Mouse (Mus musculus): ENCODE measurements around the gene Ptprc.

Gene Ptprc

DNA sequence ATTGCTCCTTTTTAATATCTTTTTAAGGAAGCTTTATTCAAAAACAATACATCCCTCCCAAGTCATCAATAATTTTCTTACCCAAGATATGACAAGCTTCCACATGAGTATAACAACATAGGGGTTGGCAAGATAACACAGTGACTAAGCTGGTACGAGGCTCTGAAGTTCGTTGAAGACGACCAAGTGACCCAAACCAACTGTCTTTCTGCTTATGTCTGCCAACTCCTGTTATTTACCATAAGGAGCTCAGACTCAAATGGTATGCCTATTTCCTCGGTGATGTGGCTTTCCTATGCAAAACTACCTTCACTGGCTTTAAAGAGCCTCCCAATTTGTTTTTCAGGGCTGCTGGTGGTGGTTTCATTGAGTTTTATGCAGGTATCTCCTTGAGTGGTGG lies at the start of gene Ptprc:
Gene Ptprc, minus strand, starts transcription at position 215 of the 400 bp plus-strand sequence.
- 75% methylated on average over 4 of the region's 4 CpGs for WGBS

DNA sequence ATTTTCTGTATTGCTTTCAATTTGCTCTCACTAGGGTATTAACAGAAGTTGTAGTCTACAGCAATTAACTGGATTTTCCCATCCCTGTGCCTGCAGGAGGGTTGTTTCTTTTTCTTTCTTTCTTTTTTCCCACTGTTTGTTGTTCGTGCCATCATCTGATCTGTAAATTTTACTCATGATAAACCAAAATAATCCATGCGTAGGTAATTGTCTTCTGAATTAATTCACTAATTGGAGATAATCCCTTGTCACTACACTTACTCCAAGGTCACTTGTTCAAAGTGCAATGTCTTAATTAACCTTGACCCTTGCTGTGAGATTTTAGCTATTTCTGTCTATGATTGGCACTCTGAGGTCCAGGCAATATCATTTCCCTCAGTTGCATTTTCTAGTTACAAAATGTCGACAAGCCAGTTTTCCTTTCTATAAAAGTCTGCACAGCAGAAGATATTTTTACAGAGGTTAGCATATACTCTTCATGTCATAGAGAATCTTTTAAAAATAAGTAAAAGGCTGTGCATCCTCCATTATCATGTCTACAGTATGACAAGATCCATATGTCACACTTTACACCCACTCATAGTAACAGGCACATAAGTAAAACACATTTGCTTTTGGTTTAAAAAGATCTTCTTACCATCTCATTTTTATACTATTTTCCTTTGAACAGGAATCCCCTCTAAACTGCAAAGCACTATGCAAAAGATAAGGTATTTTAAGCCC lies 39.4 kb upstream of the Ptprc start:
- WGBS: 45% methylated on average over 3 of the region's 3 CpGs

- 83% methylated on average over 3 of the region's 3 CpGs for WGBS
Observed at GRCm38 (mm10) chr1:138210387-138211024, 35.0 kb upstream of the Ptprc start.

GRCm38 (mm10) chr1:138209751-138210150 lies 34.2 kb upstream of the Ptprc start:
- 93% methylated on average over 3 of the region's 3 CpGs for WGBS

- WGBS: 62% methylated on average over 7 of the region's 7 CpGs
Observed at GRCm38 (mm10) chr1:138206041-138206440, 30.5 kb upstream of the Ptprc start.

- 64% methylated on average over 8 of the region's 8 CpGs for WGBS
Observed at GRCm38 (mm10) chr1:138191689-138192508, 16.4 kb upstream of the Ptprc start.

DNA sequence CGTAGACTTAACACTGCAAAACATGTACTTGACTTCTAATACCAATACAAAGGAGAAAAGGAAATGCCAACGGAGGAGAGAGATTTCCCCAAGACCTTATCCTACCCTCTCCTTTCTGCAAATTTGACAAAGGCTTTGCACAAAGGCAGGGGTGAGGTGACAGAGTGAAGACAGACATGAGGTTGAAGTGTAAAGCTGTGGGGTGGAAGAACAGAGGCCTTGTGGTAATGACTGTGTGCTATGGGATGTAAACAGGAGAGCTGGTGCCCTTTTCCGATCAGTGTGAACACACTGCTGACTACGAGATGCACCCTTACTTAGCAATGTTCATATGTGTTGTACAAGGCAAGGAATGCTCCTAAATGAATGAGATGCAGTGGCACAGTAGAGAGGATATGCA lies 12.6 kb upstream of the Ptprc start:
- 86% methylated on average over 4 of the region's 4 CpGs for WGBS

DNA sequence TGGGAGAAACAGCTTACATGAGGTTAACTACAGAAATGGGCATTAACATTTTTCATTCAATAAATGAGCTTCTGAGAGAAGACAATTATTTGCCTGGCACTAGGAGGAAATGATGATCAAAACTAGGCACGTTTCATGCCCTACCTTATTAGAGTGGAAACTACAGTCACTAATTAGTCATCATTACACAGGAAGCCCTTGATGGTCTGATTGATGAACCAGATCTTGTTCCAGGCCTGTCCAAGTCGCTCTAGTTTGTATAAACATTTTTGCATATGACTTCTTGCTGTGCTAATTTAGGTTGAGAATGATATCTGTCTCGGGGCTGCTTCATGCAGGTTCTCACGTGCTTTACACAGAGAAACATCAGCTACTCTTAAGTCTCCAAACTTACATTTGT lies 10.4 kb upstream of the Ptprc start:
- WGBS: 69% methylated on average over 4 of the region's 4 CpGs

DNA sequence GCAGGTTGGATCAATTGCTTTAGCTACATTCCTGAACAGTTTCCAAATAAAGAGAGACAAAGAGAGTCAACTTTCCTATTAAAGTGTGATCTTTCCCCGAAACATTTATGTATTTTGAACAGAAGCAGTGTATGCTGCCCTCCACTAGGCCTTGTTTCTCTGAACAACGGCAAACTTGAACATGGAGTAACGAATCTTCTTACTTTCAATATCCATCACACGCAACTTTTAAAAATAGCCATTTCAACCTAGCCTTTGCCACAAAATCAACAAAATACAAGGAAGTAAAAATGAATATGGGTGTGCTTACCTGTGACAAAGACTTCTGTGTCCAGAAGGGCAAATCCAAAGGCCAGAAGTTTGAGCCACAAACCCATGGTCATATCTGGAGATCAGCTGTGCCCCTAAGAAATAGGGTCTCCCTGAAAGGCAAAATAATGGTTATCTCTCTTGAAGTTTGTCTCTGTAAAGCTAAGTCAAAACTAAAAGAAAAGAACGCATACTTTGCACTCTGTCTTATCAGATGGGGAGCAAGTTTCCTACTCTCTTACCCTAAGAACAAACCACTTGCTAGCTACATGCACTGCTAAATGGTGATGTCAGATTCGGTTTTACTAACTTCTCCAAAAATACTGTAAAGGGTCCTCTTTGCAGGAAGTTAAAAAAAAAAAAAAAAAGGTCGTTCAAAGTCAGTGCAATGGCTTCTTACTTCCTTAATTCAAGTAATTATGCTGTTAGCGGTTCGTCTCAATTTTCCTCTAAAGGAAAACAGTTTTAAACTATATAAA lies 609 bp downstream of the Ptprc start:
- WGBS: 85% methylated on average over 9 of the region's 9 CpGs

GRCm38 (mm10) chr1:138174143-138174542 lies 1.4 kb downstream of the Ptprc start:
- WGBS: 89% methylated on average over 4 of the region's 4 CpGs

- WGBS: 85% methylated on average over 6 of the region's 6 CpGs
Observed at GRCm38 (mm10) chr1:138173669-138174068, 1.8 kb downstream of the Ptprc start.

DNA sequence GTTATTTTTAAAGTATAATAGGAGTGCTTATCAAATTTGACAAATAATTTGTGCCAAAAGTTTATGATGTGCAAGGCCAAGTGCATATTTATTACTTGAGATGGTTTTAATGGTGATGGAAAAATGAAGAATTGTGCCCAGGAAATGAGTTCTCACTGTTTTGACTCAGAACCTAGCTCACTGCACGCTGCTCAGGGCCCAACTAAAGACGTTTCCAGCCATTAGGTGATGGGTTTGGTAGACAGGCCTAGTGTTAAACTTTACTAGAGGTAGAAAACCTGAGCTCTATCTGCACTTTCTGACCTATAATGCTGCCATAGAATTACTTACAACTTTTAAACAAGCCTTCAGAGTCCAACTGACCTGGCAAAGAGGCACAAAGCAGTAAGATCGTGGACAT lies 3.0 kb downstream of the Ptprc start:
- WGBS: 91% methylated on average over 3 of the region's 3 CpGs

- WGBS: 83% methylated on average over 4 of the region's 4 CpGs
Observed at GRCm38 (mm10) chr1:138172096-138172495, 3.4 kb downstream of the Ptprc start.

GRCm38 (mm10) chr1:138166233-138166771 lies 9.2 kb downstream of the Ptprc start:
- 85% methylated on average over 5 of the region's 5 CpGs for WGBS

- WGBS: 78% methylated on average over 8 of the region's 8 CpGs
Observed at GRCm38 (mm10) chr1:138162638-138163037, 12.9 kb downstream of the Ptprc start.

DNA sequence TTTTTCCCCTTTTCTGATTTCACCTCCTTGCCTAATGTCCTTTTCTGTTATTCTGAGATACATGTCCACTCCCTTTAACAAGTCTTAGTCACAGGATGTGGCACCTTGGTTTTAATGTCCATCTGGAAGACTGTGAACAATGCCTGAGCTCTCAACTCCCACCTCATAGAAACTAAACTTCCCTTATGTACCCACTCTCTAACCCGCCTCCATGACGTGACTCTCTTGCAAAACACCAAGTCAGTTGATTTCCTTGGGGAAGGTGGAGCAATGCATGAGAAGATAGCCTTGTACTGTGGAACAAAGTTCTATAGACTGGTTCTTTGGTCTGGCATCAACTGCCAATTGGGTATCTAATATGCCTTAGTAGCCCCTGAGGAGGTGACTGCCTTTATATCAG lies 16.6 kb downstream of the Ptprc start:
- WGBS: 74% methylated on average over 2 of the region's 2 CpGs

DNA sequence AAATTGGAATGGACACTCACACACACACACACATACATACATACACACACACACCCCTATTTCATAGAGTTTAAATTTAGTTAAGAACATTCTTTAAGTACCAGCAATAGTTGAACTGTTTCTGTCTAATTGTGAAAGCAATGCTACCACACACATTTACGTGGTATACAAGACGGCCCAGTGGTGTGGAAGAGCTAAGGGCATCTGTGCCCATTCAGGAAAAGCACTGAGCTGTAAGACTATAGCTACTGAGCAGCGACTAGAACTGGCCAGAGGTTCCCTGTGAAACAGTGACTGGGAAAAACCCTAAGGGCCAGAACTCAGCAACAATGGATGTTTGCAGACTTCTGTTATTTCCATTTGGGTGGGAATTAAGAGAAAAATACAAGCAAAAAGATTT lies 17.3 kb downstream of the Ptprc start:
- 61% methylated on average over 3 of the region's 3 CpGs for WGBS

- WGBS: 67% methylated on average over 2 of the region's 2 CpGs
Observed at GRCm38 (mm10) chr1:138157709-138158108, 17.8 kb downstream of the Ptprc start.

DNA sequence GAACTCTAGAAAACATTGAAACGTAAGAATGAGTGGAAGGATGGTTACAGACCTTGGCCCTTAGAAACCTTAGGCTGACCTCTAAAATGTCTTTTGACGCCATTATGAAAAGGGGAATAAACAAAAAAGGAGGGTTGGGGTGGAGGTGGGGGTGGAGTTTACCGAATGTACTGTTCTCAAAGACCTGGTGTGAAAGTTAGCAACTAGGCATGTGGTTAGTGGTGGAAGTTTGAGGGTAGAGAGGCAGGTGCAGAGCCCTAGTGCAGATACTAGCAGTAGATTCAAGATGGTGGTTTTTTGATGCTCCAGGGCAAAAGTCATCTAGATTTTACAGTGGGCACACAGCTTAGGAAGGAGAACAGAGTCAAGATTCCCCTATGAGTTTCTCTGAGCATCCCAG lies 18.5 kb downstream of the Ptprc start:
- WGBS: 93% methylated on average over 3 of the region's 3 CpGs

DNA sequence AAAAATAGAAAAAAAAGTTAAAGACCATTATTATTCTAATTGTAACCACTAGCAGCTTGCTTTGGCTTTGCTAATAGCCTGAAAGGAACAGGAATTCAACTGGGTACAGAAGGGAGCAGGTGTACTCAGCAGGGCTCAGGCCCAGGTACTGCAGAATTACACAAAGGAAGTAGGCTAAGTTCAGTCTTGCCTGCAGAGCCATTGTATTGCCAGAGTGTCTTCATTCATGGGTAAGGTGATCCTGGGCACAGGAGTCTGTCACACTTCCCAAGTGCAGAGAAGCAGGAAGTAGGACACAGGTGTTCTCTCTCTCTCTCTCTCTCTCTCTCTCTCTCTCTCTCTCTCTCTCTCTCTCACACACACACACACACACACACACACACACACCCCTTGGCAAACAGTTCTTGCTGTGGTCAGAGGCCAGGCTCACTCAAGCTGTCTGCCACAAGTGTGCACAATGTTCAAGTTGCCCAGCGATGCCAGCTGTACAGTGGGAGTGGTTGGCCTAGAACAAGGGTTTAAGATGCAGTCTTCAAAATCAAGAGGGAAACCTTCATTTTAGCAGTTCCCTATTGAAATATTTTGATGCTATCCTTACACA lies 21.2 kb downstream of the Ptprc start:
- 66% methylated on average over 1 of the region's 1 CpGs for WGBS

- 61% methylated on average over 4 of the region's 4 CpGs for WGBS
Observed at GRCm38 (mm10) chr1:138153126-138153525, 22.4 kb downstream of the Ptprc start.

All from cerebral cortex, adult 2 months (tissue).